15 mouse cellular contexts compared by ENCODE assay signal in genomic region chr19:4612181-4612961, GRCm38 (mm10). TPM values are rescaled to one million over a fixed set of nuclear protein-coding genes. Genes with fewer than 3 reads are reported as not detected.
DNase-seq lines count a peak whose midpoint lies in the region; ATAC-seq and TF ChIP-seq lines count a peak whose summit lies in the region.
"Had no signal": no experiment of that assay in that cellular context is flagged by ENCODE, and none has a peak within 500 bp of the region (broad histone marks: within the 10 kb centered on the region; RNA-seq: fewer than 3 reads in every experiment).

No protein-coding gene starts in this region.

- H3K9ac ChIP-seq in forebrain, embryonic 13.5 days = peak overlapping the region; percentile 30
- H3K9ac ChIP-seq in forebrain, postnatal 0 days = no peak overlapping the region
- H3K9ac ChIP-seq in embryonic facial prominence, embryonic 13.5 days = peak overlapping the region; percentile 96; the same call in 1 of the 2 replicates
- H3K9ac ChIP-seq in limb, embryonic 13.5 days = peak overlapping the region; percentile 25

- no peak for ATAC-seq in forebrain, embryonic 13.5 days
- no peak for ATAC-seq in forebrain, postnatal 0 days
- no peak for ATAC-seq in embryonic facial prominence, embryonic 13.5 days (ENCODE audit: insufficient number of reproducible peaks, insufficient read depth, low FRiP score, low TSS enrichment, low read depth)
- ATAC-seq in limb, embryonic 13.5 days (ENCODE audit: low FRiP score, low read depth) = no peak

- H3K4me2 ChIP-seq in forebrain, embryonic 13.5 days = peak overlapping the region; percentile 83; the same call in 1 of the 2 replicates
- H3K4me2 ChIP-seq in forebrain, postnatal 0 days (ENCODE audit: low read depth) = no peak overlapping the region
- peak overlapping the region; percentile 79; the same call in 1 of the 2 replicates for H3K4me2 ChIP-seq in embryonic facial prominence, embryonic 13.5 days
- no peak overlapping the region for H3K4me2 ChIP-seq in limb, embryonic 13.5 days (replicated peaks)

- DNase-seq in forebrain, postnatal 0 days = no peak
- DNase-seq in left cerebral cortex, postnatal 4 days = peak; percentile 5
- no peak for DNase-seq in left cerebral cortex, adult 9 months (ENCODE audit: low spot score in 2 of 2)
- DNase-seq in urinary bladder, adult 2 months (ENCODE audit: low spot score) = no peak
- DNase-seq: cerebellum, adult 11 months; heart, postnatal 36 days; kidney, adult 8-10 months; lung, adult 18-20 months; thymus, postnatal 36 days had no signal

- peaks cover 47% of the 10 kb centered on the region for H3K36me3 ChIP-seq in forebrain, embryonic 13.5 days (ENCODE audit: poor library complexity, severe bottlenecking)
- H3K36me3 ChIP-seq in forebrain, postnatal 0 days (ENCODE audit: insufficient read depth) = peaks cover 37% of the 10 kb centered on the region
- peaks cover 36% of the 10 kb centered on the region for H3K36me3 ChIP-seq in embryonic facial prominence, embryonic 13.5 days
- peaks cover 41% of the 10 kb centered on the region for H3K36me3 ChIP-seq in limb, embryonic 13.5 days

- WGBS in forebrain, embryonic 13.5 days = 90% methylated on average over 19 of the region's 19 CpGs
- 93% methylated on average over 19 of the region's 19 CpGs for WGBS in forebrain, postnatal 0 days
- 89% methylated on average over 19 of the region's 19 CpGs for WGBS in embryonic facial prominence, embryonic 13.5 days
- WGBS in limb, embryonic 13.5 days = 86% methylated on average over 19 of the region's 19 CpGs

- 0 out of 2 replicates have a peak, but pooled peaks cover 2% of the 10 kb centered on the region for H3K27me3 ChIP-seq in forebrain, embryonic 13.5 days
- no peaks in the 10 kb centered on the region for H3K27me3 ChIP-seq in forebrain, postnatal 0 days (ENCODE audit: insufficient read depth, low read length)
- H3K27me3 ChIP-seq in embryonic facial prominence, embryonic 13.5 days = no peaks in the 10 kb centered on the region
- H3K27me3 ChIP-seq in limb, embryonic 13.5 days = no peaks in the 10 kb centered on the region
- H3K27me3 ChIP-seq: limb, embryonic 15.5 days had no signal

- no peak overlapping the region for H3K27ac ChIP-seq in forebrain, embryonic 13.5 days
- no peak overlapping the region for H3K27ac ChIP-seq in forebrain, postnatal 0 days (ENCODE audit: low read depth, low read length)
- H3K27ac ChIP-seq in embryonic facial prominence, embryonic 13.5 days = no peak overlapping the region
- no peak overlapping the region for H3K27ac ChIP-seq in limb, embryonic 13.5 days
- H3K27ac ChIP-seq: limb, embryonic 15.5 days had no signal

- H3K4me1 ChIP-seq in forebrain, embryonic 13.5 days = peaks cover 40% of the 10 kb centered on the region
- H3K4me1 ChIP-seq in forebrain, postnatal 0 days (ENCODE audit: insufficient read depth) = 0 out of 2 replicates have a peak, but pooled peaks cover 9% of the 10 kb centered on the region
- peaks cover 34% of the 10 kb centered on the region for H3K4me1 ChIP-seq in embryonic facial prominence, embryonic 13.5 days
- H3K4me1 ChIP-seq in limb, embryonic 13.5 days = peaks cover 30% of the 10 kb centered on the region

- TF ChIP-seq CTCF in forebrain, postnatal 0 days (IDR thresholded peaks at IDR 0.05; ENCODE audit: low read depth) = no peak

- H3K4me3 ChIP-seq in forebrain, embryonic 13.5 days = no peak overlapping the region
- H3K4me3 ChIP-seq in forebrain, postnatal 0 days (ENCODE audit: low read depth, low read length) = no peak overlapping the region
- H3K4me3 ChIP-seq in embryonic facial prominence, embryonic 13.5 days = no peak overlapping the region
- no peak overlapping the region for H3K4me3 ChIP-seq in limb, embryonic 13.5 days
- H3K4me3 ChIP-seq: erythroblast, embryonic 14.5 days; limb, embryonic 15.5 days; myocyte had no signal

- intact Hi-C loops in left cerebral cortex, postnatal 4 days (cut with DNase I) = no loop called here

- H3K9me3 ChIP-seq in forebrain, embryonic 13.5 days (replicated peaks) = no peaks in the 10 kb centered on the region
- no peaks in the 10 kb centered on the region for H3K9me3 ChIP-seq in forebrain, postnatal 0 days (ENCODE audit: low read length)
- no peaks in the 10 kb centered on the region for H3K9me3 ChIP-seq in embryonic facial prominence, embryonic 13.5 days
- H3K9me3 ChIP-seq in limb, embryonic 13.5 days = no peaks in the 10 kb centered on the region
- H3K9me3 ChIP-seq: limb, embryonic 15.5 days had no signal

RNA-seq across cellular contexts. Expression of gene Lrfn4, which starts 3.1 kb away (rescaled TPM):
- 7.5 and 7.9 TPM in 2 replicates for polyA plus RNA-seq in forebrain, embryonic 13.5 days (2015; fragmentation: Nextera tagmentation; extraction: Ambion mirVana)
- 112 and 127 TPM in 2 replicates for total RNA-seq in forebrain, postnatal 0 days (2014; rRNA removed)
- 17.1 and 17.2 TPM in 2 replicates for polyA plus RNA-seq in forebrain, postnatal 0 days (2015; fragmentation: Nextera tagmentation; extraction: Ambion mirVana)
- 10 to 100 TPM; 85.3 to 88.6 TPM for total RNA-seq in left cerebral cortex, postnatal 4 days (2021)
- polyA plus RNA-seq in embryonic facial prominence, embryonic 13.5 days (2015; fragmentation: Nextera tagmentation; extraction: Ambion mirVana) = 8.7 and 9.9 TPM in 2 replicates
- polyA plus RNA-seq in limb, embryonic 13.5 days (2015; fragmentation: Nextera tagmentation; extraction: Ambion mirVana) = 6.2 and 6.4 TPM in 2 replicates
- polyA plus RNA-seq in urinary bladder, adult 2 months (2012; rRNA removed) = 6.7 and 8.2 TPM in 2 replicates

RNA-seq across cellular contexts. Expression of gene Rce1, which starts 13.1 kb away (rescaled TPM):
- 50.9 and 63.4 TPM in 2 replicates for polyA plus RNA-seq in forebrain, embryonic 13.5 days (2015; fragmentation: Nextera tagmentation; extraction: Ambion mirVana)
- total RNA-seq in forebrain, postnatal 0 days (2014; rRNA removed) = 51.9 and 65.1 TPM in 2 replicates
- 47.5 and 52.4 TPM in 2 replicates for polyA plus RNA-seq in forebrain, postnatal 0 days (2015; fragmentation: Nextera tagmentation; extraction: Ambion mirVana)
- 10 to 100 TPM; 26.4 to 27.5 TPM for total RNA-seq in left cerebral cortex, postnatal 4 days (2021)
- polyA plus RNA-seq in embryonic facial prominence, embryonic 13.5 days (2015; fragmentation: Nextera tagmentation; extraction: Ambion mirVana) = 62.5 and 66.6 TPM in 2 replicates
- 65.2 and 66.7 TPM in 2 replicates for polyA plus RNA-seq in limb, embryonic 13.5 days (2015; fragmentation: Nextera tagmentation; extraction: Ambion mirVana)
- 40.1 and 50.6 TPM in 2 replicates for polyA plus RNA-seq in urinary bladder, adult 2 months (2012; rRNA removed)

Comparison
In these comparisons a context has a peak if more than half of its experiments do, and no peak if none do; other contexts are left out.
1. H3K4me2 ChIP-seq: peak in forebrain, embryonic 13.5 days (single experiment) and embryonic facial prominence, embryonic 13.5 days (single experiment); none in forebrain, postnatal 0 days (single experiment) and limb, embryonic 13.5 days (single experiment).